Mouse (Mus musculus): ENCODE data around the gene Senp3.

DNA sequence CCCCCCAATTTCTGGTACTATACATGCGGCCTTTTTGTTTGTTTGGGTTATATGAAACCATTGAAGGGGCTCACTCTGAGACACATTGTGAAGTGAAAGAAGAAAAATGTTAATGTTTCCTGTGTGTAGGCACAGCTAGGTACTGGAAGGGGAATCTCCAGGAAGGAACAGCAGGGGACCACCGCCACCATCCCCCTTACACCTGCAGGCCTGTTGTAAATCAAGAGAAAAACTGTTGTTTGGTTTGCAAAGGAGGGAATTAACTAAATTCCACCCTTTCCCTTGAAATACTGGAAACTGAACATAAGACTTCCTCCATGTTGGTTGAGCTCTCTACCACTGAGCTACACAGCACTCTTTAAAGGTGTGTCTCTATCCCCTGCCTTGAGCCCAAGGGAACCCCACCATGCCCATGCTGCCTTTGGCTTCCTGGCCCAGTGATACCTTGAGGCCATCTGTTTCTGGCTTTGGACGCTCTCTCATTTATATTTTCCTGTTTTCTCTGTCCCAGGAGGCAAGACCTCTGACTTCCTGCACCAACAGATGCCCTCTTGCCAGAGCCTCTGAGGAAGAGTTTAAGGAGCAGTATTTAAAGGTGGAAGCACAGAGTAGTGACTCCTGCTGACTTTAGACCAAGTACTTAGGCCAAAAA is 26.9 kb upstream of the Senp3 start:
- no peak for TF ChIP-seq TCF12 (IDR thresholded peaks at IDR 0.05; ENCODE audit: low read depth, low read length)
- TF ChIP-seq MXI1 (IDR thresholded peaks at IDR 0.05; ENCODE audit: low read depth, low read length): no peak

All from CH12.LX (cell line).